Mouse (Mus musculus) bone marrow, adult 2 months (tissue): ENCODE data around the gene Slc35g1.

Source experiments
- CTCF ChIP-seq: fragments of 200-500 bp; IDR thresholded peaks from 2 replicates; pipeline ENCODE4 v1.5.1; 2011; ENCODE audit warnings: low read length, control low read depth; ENCODE audit not compliant: control insufficient read depth, insufficient read depth
- POLR2A ChIP-seq: fragments of 200-500 bp; IDR thresholded peaks from 2 replicates; pipeline ENCODE4 v1.6.1; 2011; ENCODE audit warnings: low read depth, mild to moderate bottlenecking, control low read depth, low read length, borderline replicate concordance; ENCODE audit not compliant: control insufficient read depth

DNA sequence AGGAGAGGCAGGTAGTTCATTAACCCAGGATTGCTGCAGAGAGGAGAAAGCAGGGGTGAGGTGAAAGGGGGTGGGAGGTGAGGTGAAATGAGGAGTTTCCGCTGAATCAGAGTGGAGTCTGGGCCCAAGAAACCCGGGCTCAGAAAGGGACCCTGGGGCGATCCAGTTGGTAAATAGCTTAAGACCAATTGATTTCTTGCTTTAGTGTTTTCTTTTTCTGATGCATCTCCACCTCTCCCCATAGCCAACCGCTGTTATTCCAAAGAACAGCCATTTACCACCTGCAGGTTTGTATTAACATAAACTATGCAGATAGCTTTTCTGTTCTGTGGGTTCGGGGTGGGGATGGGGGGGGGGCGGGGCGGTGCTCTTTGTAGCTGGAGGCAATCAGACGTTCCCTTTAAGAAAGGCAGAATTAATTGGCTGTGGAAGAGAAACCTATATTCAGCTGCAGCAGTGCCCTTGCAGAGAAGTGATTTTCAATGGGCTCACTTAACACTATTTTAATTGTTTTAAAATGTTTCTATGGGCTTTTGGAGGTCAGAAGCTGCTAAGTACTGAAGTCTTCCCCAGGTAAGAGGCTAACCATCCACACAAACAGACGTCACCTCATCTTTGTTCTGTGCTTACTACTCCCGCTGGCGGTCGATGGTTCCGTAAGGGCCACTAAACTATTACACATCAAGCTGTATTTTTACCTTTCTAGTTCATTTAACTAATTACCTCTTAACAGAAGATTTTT lies 47.3 kb upstream of the Slc35g1 start:
- TF ChIP-seq CTCF (no peak), POLR2A (no peak)
